Mouse (Mus musculus) thymus, postnatal 10 days (tissue): ENCODE results near the gene Adamts12.

Experiments
- DNase-seq, 2 experiments: peaks; one replicate each; pipeline ENCODE4 v3.0.0; 2021; ENCODE audit warnings: low spot score in 2 of 2

Gene Adamts12

DNA sequence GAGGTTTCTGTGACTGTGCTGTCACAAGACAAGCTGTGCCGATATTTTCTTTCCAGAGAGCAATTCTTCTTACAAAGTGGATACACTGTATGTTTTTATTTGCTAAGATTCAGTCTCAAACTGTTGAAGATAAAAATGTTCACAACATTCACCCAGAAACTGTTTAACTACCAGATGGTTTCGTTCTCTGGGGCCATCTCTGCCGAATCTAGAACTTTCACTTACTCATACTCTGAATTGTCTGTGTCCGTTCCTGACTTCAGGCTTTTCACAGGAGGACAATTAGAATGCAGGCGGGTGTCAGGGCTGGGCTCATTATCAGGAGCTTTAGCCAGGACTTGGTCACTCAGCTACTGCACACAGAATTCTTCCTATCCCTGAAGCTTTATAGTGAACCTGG is 227.7 kb downstream of the Adamts12 start:
- DNase-seq: no peak

DNA sequence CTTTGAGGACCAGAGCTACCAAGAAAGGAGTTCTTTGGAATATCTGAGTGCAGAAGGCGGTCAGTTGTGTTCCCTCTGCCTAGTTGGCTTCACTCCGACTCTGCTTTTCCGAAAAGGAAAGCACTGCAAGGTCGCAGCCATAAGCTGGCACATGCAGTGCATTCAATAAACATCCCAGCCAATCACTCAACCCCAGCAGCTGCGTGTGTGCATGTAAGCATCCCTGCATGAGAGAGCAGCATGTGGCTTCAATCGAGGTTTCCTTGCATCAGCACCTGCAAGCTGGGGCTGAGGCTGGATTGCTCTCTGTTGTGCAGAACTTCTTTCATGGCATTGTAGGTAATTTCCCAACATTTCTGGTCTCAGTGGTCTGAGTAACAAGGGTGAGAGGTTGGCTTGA is 230.4 kb downstream of the Adamts12 start:
- DNase-seq: no peak

DNA sequence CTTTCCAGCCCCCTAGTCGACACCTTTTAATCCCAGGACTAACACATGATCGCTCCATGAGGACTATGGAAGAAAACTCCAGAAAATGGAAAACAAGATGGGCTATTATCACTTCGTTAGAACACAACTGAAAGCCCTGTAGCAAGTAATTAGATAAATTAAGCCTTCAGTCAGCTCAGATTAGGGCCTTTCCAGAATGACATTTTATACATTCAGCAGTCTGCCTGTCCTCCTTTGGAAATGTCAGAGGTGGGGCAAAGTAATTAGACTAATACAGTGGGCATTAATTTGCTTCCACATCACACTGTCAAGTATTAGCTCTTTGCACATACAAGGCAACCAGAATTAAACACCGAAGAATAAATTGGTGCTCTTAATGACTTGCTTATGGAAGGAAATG is 233.4 kb downstream of the Adamts12 start:
- no peak for DNase-seq

DNA sequence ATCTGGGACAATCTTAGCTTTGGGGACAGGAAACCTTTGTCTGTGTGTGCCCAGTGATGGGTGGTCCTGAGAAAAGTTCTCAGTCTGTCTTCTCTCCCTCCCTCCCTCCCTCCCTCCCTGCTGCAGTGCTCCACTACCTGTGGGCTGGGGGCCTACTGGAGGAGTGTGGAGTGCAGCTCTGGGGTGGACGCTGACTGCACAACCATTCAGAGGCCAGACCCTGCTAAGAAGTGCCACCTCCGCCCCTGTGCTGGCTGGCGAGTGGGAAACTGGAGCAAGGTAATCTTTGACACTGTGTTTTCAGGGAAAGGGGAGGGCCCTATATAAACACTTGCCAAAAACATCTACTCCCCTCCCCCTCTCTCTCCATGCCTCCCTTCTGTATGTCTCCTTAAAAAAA is 252.5 kb downstream of the Adamts12 start:
- DNase-seq: no peak

DNA sequence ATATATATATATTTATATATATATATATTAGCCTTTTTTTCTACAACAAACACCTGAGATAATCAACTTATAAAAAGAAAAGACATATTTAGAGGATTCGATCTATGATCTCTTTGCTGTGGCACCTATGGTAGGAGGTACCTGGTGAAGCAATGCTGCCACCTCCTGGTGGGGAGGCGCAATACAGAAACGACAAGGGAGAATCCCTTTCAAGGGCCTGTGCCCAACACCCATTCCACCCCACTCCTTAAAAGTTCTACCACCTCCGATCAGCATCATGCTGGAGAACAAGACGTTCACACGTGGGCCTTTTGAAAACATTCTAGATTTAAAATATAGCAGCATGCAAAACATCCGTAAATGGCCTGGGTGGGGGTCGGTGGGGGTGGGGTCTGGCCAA is 255.9 kb downstream of the Adamts12 start:
- DNase-seq: peak in 1 of 2 experiments; percentile 22

DNA sequence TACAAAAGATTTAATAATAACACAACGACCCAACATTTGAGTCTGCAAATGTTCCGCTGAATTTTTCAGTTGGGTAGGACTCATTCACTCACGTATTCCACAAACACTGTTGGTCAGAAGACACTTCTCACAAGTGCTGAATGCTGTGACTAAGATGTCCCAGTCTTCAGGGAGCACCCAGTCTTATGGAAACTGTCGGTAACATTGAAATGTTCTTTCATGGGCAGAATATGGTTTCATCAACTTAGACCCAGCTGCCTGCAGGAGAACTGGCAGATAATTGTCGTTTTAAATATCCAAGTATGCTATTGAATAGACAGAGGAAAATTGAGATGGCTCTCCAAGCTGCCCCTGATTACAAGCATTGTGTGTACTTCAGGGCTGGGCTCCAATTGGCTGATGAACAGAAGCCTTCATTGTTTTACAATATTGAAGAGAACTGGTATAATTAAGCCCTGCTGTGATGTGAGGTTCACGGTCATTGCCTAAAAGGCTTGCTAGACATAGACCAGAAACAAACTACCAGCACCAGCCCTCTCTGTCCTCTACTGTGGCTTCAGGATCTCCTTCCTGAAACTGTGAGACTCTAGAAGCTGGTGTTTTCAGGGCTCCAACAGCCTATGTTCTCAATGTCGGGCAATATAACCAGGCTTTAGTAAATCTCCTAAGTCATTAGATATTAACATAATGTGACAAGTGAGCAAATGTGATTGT is 275.0 kb downstream of the Adamts12 start:
- no peak for DNase-seq

DNA sequence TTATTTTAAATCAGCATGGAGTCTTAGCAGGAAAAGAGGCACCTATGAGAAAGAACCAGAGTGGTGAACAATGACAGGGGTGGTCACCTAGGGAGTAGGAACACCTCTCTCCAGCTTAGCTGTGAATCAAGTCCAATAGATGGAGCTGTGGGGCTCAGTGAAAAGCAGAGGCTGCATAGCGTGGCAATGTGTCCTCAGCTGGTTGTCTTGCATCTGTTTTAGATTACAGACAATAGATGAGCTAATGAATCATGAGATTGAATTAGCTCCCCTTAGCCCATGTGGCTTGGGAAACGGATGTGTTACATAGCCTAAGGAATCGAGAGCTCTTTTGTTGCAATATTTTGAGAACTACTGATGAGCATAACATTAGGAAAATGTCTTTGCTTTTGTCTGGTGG is 291.3 kb downstream of the Adamts12 start:
- no peak for DNase-seq

DNA sequence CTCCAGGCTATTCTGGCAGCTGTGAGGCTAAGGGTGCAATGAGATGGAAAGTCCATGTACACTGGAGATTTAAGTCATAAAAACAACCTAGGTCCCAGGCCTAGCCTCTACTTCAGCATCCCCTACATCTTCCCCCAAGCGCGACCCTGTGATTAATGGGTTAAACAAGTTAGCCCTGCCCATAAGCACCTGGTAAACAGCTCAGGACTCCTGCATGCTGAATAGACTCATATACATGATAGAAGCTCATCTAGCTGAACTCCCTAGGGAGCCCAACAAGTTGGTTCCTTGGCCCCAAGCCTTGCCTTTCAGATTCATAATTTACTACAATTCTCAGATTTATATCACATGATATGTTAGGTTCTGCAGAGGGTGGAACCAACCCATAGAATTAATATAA is 292.9 kb downstream of the Adamts12 start:
- no peak for DNase-seq

DNA sequence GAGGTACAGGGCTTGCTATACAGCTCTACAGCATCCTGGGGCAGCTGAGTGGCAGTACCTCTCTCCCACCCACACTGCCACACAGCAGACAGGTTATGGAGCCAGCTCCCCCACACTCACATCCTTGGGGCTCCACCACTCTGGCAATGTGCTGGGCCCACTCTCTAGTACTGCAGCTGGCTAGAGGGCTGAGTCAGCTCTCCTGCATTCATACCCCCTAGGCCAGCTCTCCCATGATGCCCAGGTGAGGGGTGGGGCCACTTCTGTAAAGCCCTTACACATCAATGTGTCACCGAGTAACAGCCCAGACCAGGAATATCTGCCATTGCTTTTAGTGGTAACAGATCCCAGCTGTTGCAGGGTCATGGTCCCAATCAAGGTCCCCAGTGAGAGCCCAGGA is 296.3 kb downstream of the Adamts12 start:
- DNase-seq: no peak

DNA sequence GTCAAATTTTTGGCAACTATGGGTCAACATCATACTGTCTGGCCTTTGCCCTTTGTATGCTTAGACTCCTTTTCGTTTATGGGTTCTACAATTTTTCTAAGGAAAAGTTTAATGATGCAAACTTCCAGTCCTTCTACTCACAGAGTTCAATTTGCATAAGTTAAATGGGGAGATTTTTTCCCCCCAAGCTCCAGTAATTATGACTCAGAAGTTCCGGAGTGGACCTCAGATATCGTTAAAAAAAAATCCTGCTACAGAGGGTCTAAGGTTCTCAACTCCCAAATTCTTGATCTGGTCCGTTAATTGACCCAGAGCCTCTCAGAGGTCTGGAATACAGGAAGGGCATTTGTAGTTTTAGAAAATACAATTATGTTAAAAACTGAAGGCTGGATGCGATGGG is 297.2 kb downstream of the Adamts12 start:
- DNase-seq: no peak

DNA sequence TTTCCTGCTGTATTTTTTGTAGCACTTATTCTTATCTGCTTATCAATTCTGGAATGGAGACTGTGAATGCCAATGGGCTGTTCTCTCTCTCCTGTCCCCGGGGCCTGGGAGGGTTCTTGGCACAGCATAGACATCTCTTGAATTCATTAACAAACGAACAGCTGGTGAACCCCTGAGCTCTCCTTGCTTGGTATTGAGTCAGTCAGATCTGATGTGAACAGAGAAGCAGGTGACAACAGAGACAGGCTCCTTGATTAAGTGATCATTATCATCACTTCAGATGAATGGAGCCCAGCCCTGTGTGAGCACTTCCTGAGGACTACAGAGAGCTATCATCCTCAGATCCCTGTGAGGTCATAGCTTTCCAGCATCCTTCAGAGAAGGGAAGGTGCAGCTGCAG is 299.5 kb downstream of the Adamts12 start:
- DNase-seq: no peak

DNA sequence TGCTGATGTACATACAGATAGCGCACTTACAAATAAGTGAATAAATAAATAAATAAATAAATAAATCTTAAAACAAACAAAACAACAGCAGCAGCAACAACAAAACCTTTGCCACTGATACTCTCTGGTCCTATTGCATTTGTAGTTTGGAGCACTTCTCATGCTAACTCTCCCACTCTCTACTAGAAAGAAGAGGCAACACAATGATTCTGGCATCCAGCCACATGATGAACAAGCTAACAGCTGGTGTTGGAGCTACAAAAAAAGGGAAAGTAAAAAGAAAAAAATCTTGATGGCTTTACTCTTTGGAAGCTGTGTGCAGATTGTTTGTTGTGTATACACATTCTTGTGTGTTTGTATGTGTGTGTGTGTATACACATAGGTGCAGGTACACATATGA is 300.2 kb downstream of the Adamts12 start:
- no peak for DNase-seq

DNA sequence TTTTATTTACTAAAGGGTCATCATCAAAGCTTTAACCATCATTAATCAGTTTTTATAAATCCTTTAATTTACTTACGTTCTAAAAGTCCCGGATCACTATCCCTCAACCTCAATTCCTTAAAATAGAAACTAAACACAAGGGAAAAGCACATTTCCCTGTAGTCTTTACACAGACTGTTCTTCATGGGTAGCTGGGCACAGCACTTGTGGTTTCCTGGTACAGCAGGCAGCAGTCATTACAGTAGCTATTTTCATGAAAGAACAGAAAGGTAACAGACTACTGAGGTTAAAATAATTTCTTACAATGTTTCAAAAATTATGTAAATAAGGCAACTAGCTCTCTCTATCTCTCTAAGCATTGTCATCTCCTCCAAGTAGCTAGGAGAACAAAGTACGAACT is 305.0 kb downstream of the Adamts12 start:
- DNase-seq: no peak

DNA sequence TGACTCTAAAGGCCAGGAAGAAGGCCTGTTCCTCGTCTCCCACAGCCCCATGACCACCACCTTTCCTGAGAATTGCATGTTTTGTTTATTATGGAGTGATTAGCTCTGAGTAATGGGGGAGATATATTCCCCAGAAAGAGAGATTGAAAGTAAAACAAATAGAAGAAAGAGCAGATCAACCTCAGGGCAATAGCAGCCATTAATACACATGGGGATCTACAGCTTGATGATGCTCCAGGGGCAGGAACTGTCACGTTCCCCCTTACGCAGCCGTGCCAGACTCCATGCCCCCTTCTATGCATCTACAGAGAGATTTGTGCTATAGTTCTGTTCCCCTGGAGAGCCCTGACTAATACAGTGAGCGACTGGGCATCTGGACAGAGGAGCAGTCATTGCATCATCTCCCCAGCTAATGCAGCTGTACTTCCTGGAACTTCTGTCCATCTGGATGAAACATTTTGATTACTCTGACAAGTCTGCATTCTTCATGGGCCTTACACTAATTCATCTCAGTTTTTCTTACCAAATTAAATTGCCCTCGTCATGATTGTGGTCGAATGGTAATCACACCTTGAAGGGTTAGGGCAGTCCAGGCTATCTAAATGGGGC is 306.0 kb downstream of the Adamts12 start:
- DNase-seq: no peak

DNA sequence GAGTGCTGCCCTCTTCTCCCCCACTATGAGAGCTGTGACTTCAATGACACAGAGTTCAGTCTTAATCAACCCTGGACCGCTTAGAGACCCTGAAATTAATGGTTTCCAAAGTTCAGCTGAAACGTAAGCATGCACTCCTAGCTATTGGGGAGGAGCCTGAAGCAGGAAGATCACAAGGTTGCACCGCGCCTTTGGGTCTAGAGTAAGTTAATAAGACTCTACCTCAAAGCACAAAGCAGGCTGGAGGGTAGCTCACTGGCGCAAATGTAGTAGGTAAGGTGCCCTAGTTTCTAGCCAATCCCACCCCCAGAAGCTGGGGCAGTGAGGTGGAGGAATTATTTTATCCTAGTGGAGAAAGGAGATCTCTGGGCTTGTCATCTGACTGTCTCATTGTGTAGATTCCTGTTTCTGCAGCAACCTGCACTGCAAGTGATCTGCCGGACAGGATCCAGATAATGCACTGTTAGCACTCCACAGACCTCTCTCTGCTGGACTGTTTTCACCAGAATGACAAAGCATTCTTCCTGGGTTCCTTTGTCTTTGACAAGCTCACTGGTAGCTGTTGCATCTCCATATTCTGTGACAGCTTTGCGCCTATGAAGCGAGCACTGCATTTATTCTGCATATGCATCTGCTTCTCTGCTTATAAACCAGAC is 315.0 kb downstream of the Adamts12 start:
- DNase-seq: no peak

DNA sequence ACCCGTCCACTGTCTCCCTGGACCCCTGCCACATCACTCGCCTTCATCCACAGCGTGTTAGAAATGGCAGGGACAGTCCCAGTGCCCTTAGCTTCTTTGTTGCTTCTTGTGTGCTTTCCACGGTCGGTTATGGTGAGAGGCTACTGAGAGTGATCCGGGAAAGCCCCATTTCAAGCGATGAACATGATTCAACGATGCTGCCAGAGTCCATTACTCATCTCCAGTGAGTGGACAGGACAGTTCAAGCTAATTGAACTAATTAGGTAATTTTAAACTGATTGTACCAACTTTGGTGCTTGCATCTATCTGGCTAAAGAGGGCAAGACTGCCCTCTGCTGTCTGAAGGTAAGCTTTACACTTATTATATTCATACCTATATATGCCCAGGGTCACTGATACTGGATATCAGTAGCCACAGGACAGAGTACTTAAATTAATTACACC is 315.5 kb downstream of the Adamts12 start:
- peak in 1 of 2 experiments; percentile 14 for DNase-seq

DNA sequence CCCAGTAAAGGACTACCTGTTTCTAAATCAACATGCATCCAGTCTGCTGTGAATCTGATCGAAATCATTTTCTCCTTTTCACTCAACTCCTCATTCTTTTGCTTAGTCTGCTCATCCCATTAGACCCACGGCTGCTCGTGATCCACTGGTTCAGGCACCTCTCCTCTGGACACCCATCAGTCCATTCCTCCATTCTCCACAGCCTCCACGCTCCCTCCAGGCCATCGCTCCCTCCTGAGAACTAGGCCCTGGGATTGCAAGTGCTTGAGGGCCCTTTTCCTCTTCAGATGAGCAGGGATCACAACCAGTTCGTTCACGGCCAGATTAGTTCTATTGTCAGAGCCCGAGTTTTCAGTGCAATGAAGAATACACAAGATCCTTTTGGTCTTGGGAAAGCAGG is 316.0 kb downstream of the Adamts12 start:
- DNase-seq: no peak

DNA sequence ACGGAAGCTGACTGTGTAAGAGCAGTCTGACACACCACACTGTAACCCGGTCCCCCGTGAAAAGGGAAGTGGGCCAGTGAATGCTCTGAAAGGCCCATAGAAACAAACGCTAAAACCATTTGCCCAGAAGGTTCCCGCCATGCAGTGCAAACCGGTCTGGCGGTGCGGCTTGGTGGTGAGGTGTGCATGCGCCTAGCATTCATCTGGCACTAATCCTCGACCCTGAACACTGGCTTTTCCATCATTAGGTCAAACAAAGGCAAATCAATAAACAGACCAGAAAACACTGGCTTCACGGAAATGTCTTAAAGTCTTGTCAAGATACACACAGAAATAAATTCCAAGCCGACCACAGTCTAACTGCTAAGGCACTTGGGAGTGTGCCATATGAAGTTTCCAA is 318.0 kb downstream of the Adamts12 start:
- no peak for DNase-seq

DNA sequence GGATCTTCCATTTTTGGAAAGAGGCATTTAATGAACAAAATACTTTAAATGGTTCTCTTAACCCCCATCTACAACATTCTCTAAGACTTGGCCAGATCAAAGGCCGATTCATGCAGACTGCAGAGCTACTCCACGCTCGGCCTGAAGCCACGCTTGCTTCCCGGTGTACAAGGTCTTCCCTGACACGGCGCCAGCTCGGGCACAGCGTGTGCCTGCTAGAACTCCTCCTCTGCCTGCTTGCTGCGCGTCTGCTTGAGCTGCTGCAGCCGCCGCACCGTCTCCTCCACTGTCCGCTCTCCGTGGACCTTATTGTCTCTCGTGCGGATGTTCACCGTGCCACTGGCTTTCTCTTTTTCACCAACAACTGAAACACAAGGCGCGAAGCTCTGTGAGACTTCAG is 319.2 kb downstream of the Adamts12 start:
- DNase-seq: no peak

DNA sequence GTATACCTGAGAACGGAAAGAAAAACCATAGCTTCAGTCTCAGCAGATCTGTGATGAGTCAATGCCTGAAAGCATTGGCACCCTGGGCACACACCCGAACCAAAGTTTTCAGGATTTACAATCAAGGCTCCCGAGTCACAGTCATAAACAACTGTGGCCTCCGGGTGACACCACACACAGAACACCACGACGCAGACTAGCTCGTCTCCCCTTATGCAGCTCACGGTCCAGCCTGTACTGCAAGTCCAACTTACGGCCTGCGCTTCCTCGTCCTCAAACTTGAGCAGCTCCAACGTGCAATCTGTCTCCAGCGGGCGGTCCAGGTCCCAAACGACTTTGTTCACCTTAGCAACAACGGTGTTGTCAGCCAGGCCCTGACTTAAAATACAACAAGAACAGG is 328.3 kb downstream of the Adamts12 start:
- DNase-seq: no peak

DNA sequence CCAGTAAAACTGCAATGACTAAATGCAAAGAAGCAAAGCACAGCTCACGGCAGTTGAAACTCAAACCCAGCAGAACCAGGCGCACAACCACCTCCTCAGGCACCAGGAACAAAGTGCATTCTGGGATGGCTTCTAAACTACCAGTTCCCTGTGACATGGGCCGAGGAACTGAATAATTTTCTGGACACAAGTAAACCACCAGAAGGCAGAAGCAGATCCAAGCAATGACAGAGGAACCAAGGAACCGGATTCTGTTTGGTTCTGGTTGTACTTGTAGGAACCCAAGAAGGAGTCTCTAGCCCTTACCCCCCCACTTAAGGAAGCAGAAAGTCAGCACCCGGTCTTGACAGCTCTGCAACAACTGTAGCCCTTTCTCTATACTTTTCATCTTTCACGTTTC is 331.8 kb downstream of the Adamts12 start:
- DNase-seq: no peak
